Mouse (Mus musculus): ENCODE measurements around the gene Qsox2. TPM values are rescaled to one million over a fixed set of nuclear protein-coding genes. Genes with fewer than 3 reads are reported as not detected.

The Qsox2 gene
- polyA plus RNA-seq, 1 experiment from 2014 or later = 21.7 TPM

GRCm38 (mm10) chr2:26225242-26225641, 12.1 kb downstream of the Qsox2 start:
- Histone ChIP-seq H3K27ac (replicated peaks) (no peak overlapping the region), H3K4me2 (replicated peaks) (no peak overlapping the region), H3K27me3 (no peaks in the 10 kb centered on the region), H3K4me1 (no peaks in the 10 kb centered on the region), H3K4me3 (replicated peaks) (no peak overlapping the region), H3K9ac (no peak overlapping the region), H3K36me3 (peaks cover 46% of the 10 kb centered on the region), H3K9me3 (replicated peaks) (no peaks in the 10 kb centered on the region)
- 86% methylated on average over 4 of the region's 4 CpGs for WGBS
- ATAC-seq (ENCODE audit: insufficient number of reproducible peaks, low FRiP score, low TSS enrichment, low read depth) = no peak

- H3K4me1 ChIP-seq = no peaks in the 10 kb centered on the region
- H3K4me3 ChIP-seq (replicated peaks) = no peak overlapping the region
- WGBS = 84% methylated on average over 3 of the region's 3 CpGs
- peaks cover 58% of the 10 kb centered on the region for H3K36me3 ChIP-seq
- no peaks in the 10 kb centered on the region for H3K27me3 ChIP-seq
- H3K27ac ChIP-seq (replicated peaks) = no peak overlapping the region
- no peak overlapping the region for H3K9ac ChIP-seq
- no peaks in the 10 kb centered on the region for H3K9me3 ChIP-seq (replicated peaks)
- no peak overlapping the region for H3K4me2 ChIP-seq (replicated peaks)
- no peak for ATAC-seq (ENCODE audit: insufficient number of reproducible peaks, low FRiP score, low TSS enrichment, low read depth)
Observed at GRCm38 (mm10) chr2:26223961-26224360, 13.4 kb downstream of the Qsox2 start.

- Histone ChIP-seq H3K27me3 (no peaks in the 10 kb centered on the region), H3K9ac (no peak overlapping the region), H3K36me3 (peaks cover 72% of the 10 kb centered on the region), H3K27ac (replicated peaks) (no peak overlapping the region), H3K4me3 (replicated peaks) (no peak overlapping the region), H3K4me1 (no peaks in the 10 kb centered on the region), H3K9me3 (replicated peaks) (no peaks in the 10 kb centered on the region), H3K4me2 (replicated peaks) (no peak overlapping the region)
- ATAC-seq (ENCODE audit: insufficient number of reproducible peaks, low FRiP score, low TSS enrichment, low read depth) = no peak
- 25% methylated on average over 3 of the region's 3 CpGs for WGBS
Observed at GRCm38 (mm10) chr2:26214526-26214925, 22.8 kb downstream of the Qsox2 start.

GRCm38 (mm10) chr2:26209566-26209965, 27.8 kb downstream of the Qsox2 start:
- Histone ChIP-seq H3K4me1 (peaks cover 13% of the 10 kb centered on the region), H3K9ac (no peak overlapping the region), H3K4me3 (replicated peaks) (no peak overlapping the region), H3K27me3 (peaks cover 38% of the 10 kb centered on the region), H3K27ac (replicated peaks) (no peak overlapping the region), H3K4me2 (replicated peaks) (no peak overlapping the region), H3K36me3 (peaks cover 45% of the 10 kb centered on the region), H3K9me3 (replicated peaks) (no peaks in the 10 kb centered on the region)
- 77% methylated on average over 3 of the region's 3 CpGs for whole genome bisulfite sequencing
- ATAC-seq (ENCODE audit: insufficient number of reproducible peaks, low FRiP score, low TSS enrichment, low read depth) = no peak

GRCm38 (mm10) chr2:26208126-26208789, 29.1 kb downstream of the Qsox2 start, which contains the start of gene Lhx3:
Gene Lhx3, minus strand, starts transcription at chr2:26208289.
- H3K4me1 ChIP-seq = peaks cover 13% of the 10 kb centered on the region
- peaks cover 51% of the 10 kb centered on the region for H3K27me3 ChIP-seq
- peak; percentile 59; the same call in 1 of the 2 replicates for ATAC-seq (ENCODE audit: insufficient number of reproducible peaks, low FRiP score, low TSS enrichment, low read depth)
- 5% methylated on average over 19 of the region's 19 CpGs for WGBS
- H3K4me3 ChIP-seq (replicated peaks) = no peak within 1 kb of the TSS
- H3K27ac ChIP-seq (replicated peaks) = no peak within 1 kb of the TSS
- H3K9ac ChIP-seq = no peak within 1 kb of the TSS
- H3K36me3 ChIP-seq = peaks cover 34% of the 10 kb centered on the region
- no peaks in the 10 kb centered on the region for H3K9me3 ChIP-seq (replicated peaks)
- no peak within 1 kb of the TSS for H3K4me2 ChIP-seq (replicated peaks)

- H3K9ac ChIP-seq = no peak overlapping the region
- peaks cover 14% of the 10 kb centered on the region for H3K4me1 ChIP-seq
- no peak overlapping the region for H3K4me3 ChIP-seq (replicated peaks)
- H3K36me3 ChIP-seq = peaks cover 30% of the 10 kb centered on the region
- 6% methylated on average over 9 of the region's 9 CpGs for WGBS
- no peak overlapping the region for H3K27ac ChIP-seq (replicated peaks)
- no peak for ATAC-seq (ENCODE audit: insufficient number of reproducible peaks, low FRiP score, low TSS enrichment, low read depth)
- no peaks in the 10 kb centered on the region for H3K9me3 ChIP-seq (replicated peaks)
- no peak overlapping the region for H3K4me2 ChIP-seq (replicated peaks)
- H3K27me3 ChIP-seq = peaks cover 58% of the 10 kb centered on the region
Observed at GRCm38 (mm10) chr2:26207559-26207958, 29.8 kb downstream of the Qsox2 start.

- ATAC-seq (ENCODE audit: insufficient number of reproducible peaks, low FRiP score, low TSS enrichment, low read depth) = no peak
- Histone ChIP-seq H3K9me3 (replicated peaks) (no peaks in the 10 kb centered on the region), H3K9ac (no peak overlapping the region), H3K36me3 (peaks cover 12% of the 10 kb centered on the region), H3K27me3 (peaks cover 76% of the 10 kb centered on the region), H3K4me3 (replicated peaks) (no peak overlapping the region), H3K4me2 (replicated peaks) (no peak overlapping the region), H3K4me1 (peaks cover 20% of the 10 kb centered on the region), H3K27ac (replicated peaks) (no peak overlapping the region)
- WGBS = 9% methylated on average over 10 of the region's 10 CpGs
Observed at GRCm38 (mm10) chr2:26205761-26206160, 31.6 kb downstream of the Qsox2 start.

- no peak overlapping the region for H3K27ac ChIP-seq (replicated peaks)
- no peak overlapping the region for H3K4me3 ChIP-seq (replicated peaks)
- peaks cover 83% of the 10 kb centered on the region for H3K27me3 ChIP-seq
- peaks cover 6% of the 10 kb centered on the region for H3K36me3 ChIP-seq
- H3K9ac ChIP-seq = no peak overlapping the region
- H3K4me2 ChIP-seq (replicated peaks) = no peak overlapping the region
- no peaks in the 10 kb centered on the region for H3K9me3 ChIP-seq (replicated peaks)
- no peak for ATAC-seq (ENCODE audit: insufficient number of reproducible peaks, low FRiP score, low TSS enrichment, low read depth)
- 2% methylated on average over 16 of the region's 16 CpGs for WGBS
- peaks cover 20% of the 10 kb centered on the region for H3K4me1 ChIP-seq
Observed at GRCm38 (mm10) chr2:26205126-26205525, 32.2 kb downstream of the Qsox2 start.

GRCm38 (mm10) chr2:26202849-26203475, 34.4 kb downstream of the Qsox2 start:
- Histone ChIP-seq H3K27me3 (peaks cover 100% of the 10 kb centered on the region), H3K4me1 (peaks cover 21% of the 10 kb centered on the region), H3K27ac (replicated peaks) (no peak overlapping the region), H3K9me3 (replicated peaks) (no peaks in the 10 kb centered on the region), H3K4me3 (replicated peaks) (no peak overlapping the region), H3K4me2 (replicated peaks) (no peak overlapping the region), H3K36me3 (no peaks in the 10 kb centered on the region), H3K9ac (no peak overlapping the region)
- no peak for ATAC-seq (ENCODE audit: insufficient number of reproducible peaks, low FRiP score, low TSS enrichment, low read depth)
- 2% methylated on average over 36 of the region's 36 CpGs for WGBS

GRCm38 (mm10) chr2:26201926-26202848, 35.1 kb downstream of the Qsox2 start:
- peaks cover 100% of the 10 kb centered on the region for H3K27me3 ChIP-seq
- no peaks in the 10 kb centered on the region for H3K9me3 ChIP-seq (replicated peaks)
- WGBS = under 1% methylated on average over 76 of the region's 77 CpGs
- ATAC-seq (ENCODE audit: insufficient number of reproducible peaks, low FRiP score, low TSS enrichment, low read depth) = no peak
- H3K4me2 ChIP-seq (replicated peaks) = 0 out of 2 replicates have a peak overlapping the region, but pooled peaks have one; percentile 15
- no peak overlapping the region for H3K4me3 ChIP-seq (replicated peaks)
- H3K4me1 ChIP-seq = peaks cover 17% of the 10 kb centered on the region
- H3K27ac ChIP-seq (replicated peaks) = no peak overlapping the region
- H3K36me3 ChIP-seq = no peaks in the 10 kb centered on the region
- no peak overlapping the region for H3K9ac ChIP-seq

GRCm38 (mm10) chr2:26198488-26198887, 38.8 kb downstream of the Qsox2 start:
- H3K27me3 ChIP-seq = peaks cover 98% of the 10 kb centered on the region
- no peak for ATAC-seq (ENCODE audit: insufficient number of reproducible peaks, low FRiP score, low TSS enrichment, low read depth)
- H3K9me3 ChIP-seq (replicated peaks) = no peaks in the 10 kb centered on the region
- 0 out of 2 replicates have a peak overlapping the region, but pooled peaks have one; percentile 11 for H3K4me3 ChIP-seq (replicated peaks)
- H3K9ac ChIP-seq = no peak overlapping the region
- H3K36me3 ChIP-seq = no peaks in the 10 kb centered on the region
- peaks cover 11% of the 10 kb centered on the region for H3K4me1 ChIP-seq
- WGBS = under 1% methylated on average over 10 of the region's 10 CpGs
- peak overlapping the region; percentile 4; the same call in 1 of the 2 replicates for H3K4me2 ChIP-seq (replicated peaks)
- no peak overlapping the region for H3K27ac ChIP-seq (replicated peaks)
